Mouse (Mus musculus) C2C12 (cell line): ENCODE data around the gene Slc12a8. TPM values are rescaled to one million over a fixed set of nuclear protein-coding genes. Genes with fewer than 3 reads are reported as not detected.

ENCODE experiments used
- H3K27me3 ChIP-seq: one replicate; pipeline ENCODE4 v1.6.1; 2011; ENCODE audit not compliant: control insufficient read depth, insufficient read depth, insufficient read length
- H3K36me3 ChIP-seq: one replicate; pipeline ENCODE4 v1.6.1; 2011; ENCODE audit not compliant: control insufficient read depth, insufficient read depth
- H3K4me3 ChIP-seq: one replicate; pipeline ENCODE4 v1.5.1; 2011; ENCODE audit warnings: mild to moderate bottlenecking, control low read depth; ENCODE audit not compliant: poor library complexity, insufficient read depth, severe bottlenecking
- H3K79me2 ChIP-seq: one replicate; pipeline ENCODE4 v1.6.1; 2011; ENCODE audit not compliant: control insufficient read depth, insufficient read depth
- H3K79me3 ChIP-seq: one replicate; pipeline ENCODE4 v1.6.1; 2011; ENCODE audit warnings: low read depth, control low read depth
- H3ac ChIP-seq: one replicate; pipeline ENCODE3; 2011; ENCODE audit warnings: low read depth; ENCODE audit not compliant: control insufficient read depth, insufficient read length
- CEBPB ChIP-seq: IDR thresholded peaks from one replicate; pipeline ENCODE4 v1.6.1; 2011; ENCODE audit warnings: low read depth, mild to moderate bottlenecking, control low read depth, moderate library complexity
- CTCF ChIP-seq: IDR thresholded peaks from one replicate; pipeline ENCODE4 v1.5.1; 2011; ENCODE audit not compliant: control insufficient read depth, insufficient read depth, insufficient read length
- FOSL1 ChIP-seq: IDR thresholded peaks from one replicate; pipeline ENCODE4 v1.8.0; 2011; ENCODE audit warnings: mild to moderate bottlenecking, low read length; ENCODE audit not compliant: poor library complexity, insufficient read depth, severe bottlenecking
- MAX ChIP-seq: IDR thresholded peaks from one replicate; pipeline ENCODE4 v1.6.1; 2011; ENCODE audit warnings: mild to moderate bottlenecking, control low read depth
- MYOD1 ChIP-seq: IDR thresholded peaks from one replicate; pipeline ENCODE4 v1.6.1; 2011; ENCODE audit warnings: low read depth; ENCODE audit not compliant: control insufficient read depth, insufficient read length
- MYOG ChIP-seq: IDR thresholded peaks from one replicate; pipeline ENCODE4 v1.6.1; 2011; ENCODE audit not compliant: control insufficient read depth, insufficient read length; ENCODE audit errors: extremely low read depth
- USF1 ChIP-seq: IDR thresholded peaks from one replicate; pipeline ENCODE4 v1.6.1; 2011; ENCODE audit warnings: low read depth, mild to moderate bottlenecking, control low read depth, moderate library complexity
- polyA plus RNA-seq: library from polyadenylated mRNA; unstranded; fragments of >200 nt; fragmentation: generic; extraction: Trizol; gene quantifications from one replicate; pipeline ENCODE4 v1.2.1, GENCODE M21; 2012; ENCODE audit warnings: missing spikeins

The Slc12a8 gene
- polyA plus RNA-seq, 1 experiment, result 0.06 TPM

- Histone ChIP-seq H3K36me3 (no peaks in the 10 kb centered on the region), H3K27me3 (no peaks in the 10 kb centered on the region), H3K4me3 (no peak overlapping the region), H3K79me2 (no peaks in the 10 kb centered on the region), H3K79me3 (no peaks in the 10 kb centered on the region), H3ac (no peak overlapping the region)
- no peak for TF ChIP-seq FOSL1
- no peak for TF ChIP-seq MAX
- TF ChIP-seq CTCF, result no peak
- no peak for TF ChIP-seq MYOG
- TF ChIP-seq CEBPB, result no peak
- no peak for TF ChIP-seq MYOD1
- TF ChIP-seq USF1, result no peak
Observed at GRCm38 (mm10) chr16:33587283-33588127, 70.4 kb downstream of the Slc12a8 start.

- H3K79me2 ChIP-seq, result no peaks in the 10 kb centered on the region
- H3K36me3 ChIP-seq, result no peaks in the 10 kb centered on the region
- H3ac ChIP-seq, result no peak overlapping the region
- H3K4me3 ChIP-seq, result no peak overlapping the region
- TF ChIP-seq MYOD1, result no peak
- no peak for TF ChIP-seq FOSL1
- TF ChIP-seq CEBPB, result no peak
- TF ChIP-seq USF1, result no peak
- no peak for TF ChIP-seq MAX
- TF ChIP-seq CTCF, result no peak
- no peak for TF ChIP-seq MYOG
- no peaks in the 10 kb centered on the region for H3K79me3 ChIP-seq
- H3K27me3 ChIP-seq, result no peaks in the 10 kb centered on the region
Observed at GRCm38 (mm10) chr16:33588845-33589244, 71.7 kb downstream of the Slc12a8 start.

- Histone ChIP-seq H3K79me2 (no peaks in the 10 kb centered on the region), H3K4me3 (no peak overlapping the region), H3K79me3 (no peaks in the 10 kb centered on the region), H3K27me3 (no peaks in the 10 kb centered on the region), H3ac (no peak overlapping the region), H3K36me3 (no peaks in the 10 kb centered on the region)
- no peak for TF ChIP-seq CTCF
- TF ChIP-seq CEBPB, result no peak
Observed at GRCm38 (mm10) chr16:33590438-33590837, 73.3 kb downstream of the Slc12a8 start.

GRCm38 (mm10) chr16:33591390-33592067 lies 74.4 kb downstream of the Slc12a8 start:
- Histone ChIP-seq H3ac (no peak overlapping the region), H3K79me3 (no peaks in the 10 kb centered on the region), H3K4me3 (no peak overlapping the region), H3K36me3 (no peaks in the 10 kb centered on the region), H3K79me2 (no peaks in the 10 kb centered on the region), H3K27me3 (no peaks in the 10 kb centered on the region)
- TF ChIP-seq MAX (no peak), FOSL1 (no peak), CTCF (no peak), CEBPB (no peak), USF1 (no peak), MYOG (no peak), MYOD1 (no peak)

DNA sequence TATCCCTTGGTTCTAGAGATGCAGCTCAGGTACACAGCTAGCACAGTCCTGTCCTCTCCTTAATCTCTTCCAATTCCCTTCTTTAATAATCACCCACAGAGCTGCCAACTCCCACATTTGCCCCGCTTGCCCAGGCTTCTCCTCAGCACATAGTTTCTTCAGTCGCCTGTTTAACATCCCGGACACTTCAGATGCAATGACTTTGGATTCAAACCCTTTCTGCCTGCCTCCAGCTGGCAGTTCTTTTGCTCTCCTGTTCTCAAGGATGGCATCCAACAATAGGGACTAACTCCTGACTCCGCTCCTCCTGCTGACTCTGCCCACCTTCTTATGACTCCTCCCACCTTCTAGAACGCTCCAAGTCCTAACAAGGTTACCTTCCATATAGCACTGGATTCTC lies 75.2 kb downstream of the Slc12a8 start:
- no peak for TF ChIP-seq MAX
- TF ChIP-seq CEBPB, result no peak
- TF ChIP-seq MYOG, result no peak
- no peak for TF ChIP-seq USF1
- no peak for TF ChIP-seq MYOD1
- TF ChIP-seq FOSL1, result no peak
- TF ChIP-seq CTCF, result no peak
- no peaks in the 10 kb centered on the region for H3K36me3 ChIP-seq

DNA sequence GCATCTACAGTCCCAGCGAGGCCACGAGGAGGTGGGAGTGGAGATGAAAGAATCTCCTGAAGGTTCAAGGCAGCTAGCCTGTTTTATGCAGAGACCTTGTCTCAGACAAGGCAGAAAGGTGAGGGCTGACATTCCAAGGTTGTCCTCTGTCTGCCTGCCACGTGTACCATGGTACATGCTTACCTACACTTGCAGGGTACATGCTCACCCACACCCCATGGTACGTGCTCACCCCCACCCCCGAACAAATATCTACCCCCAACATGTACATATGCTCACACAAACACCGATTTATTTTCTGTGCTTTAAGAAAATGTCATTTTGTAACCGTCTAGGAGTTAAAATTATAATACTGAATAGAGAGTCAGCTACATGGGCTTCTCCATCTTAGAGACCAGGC lies 76.3 kb downstream of the Slc12a8 start:
- H3K4me3 ChIP-seq, result no peak overlapping the region
- no peaks in the 10 kb centered on the region for H3K79me3 ChIP-seq
- H3K36me3 ChIP-seq, result no peaks in the 10 kb centered on the region
- TF ChIP-seq MYOG (no peak), MYOD1 (no peak), USF1 (no peak)
- H3ac ChIP-seq, result no peak overlapping the region
- no peaks in the 10 kb centered on the region for H3K79me2 ChIP-seq
- H3K27me3 ChIP-seq, result no peaks in the 10 kb centered on the region

More for the DNA sequence above, 75.2 kb downstream of the Slc12a8 start:
- no peaks in the 10 kb centered on the region for H3K79me2 ChIP-seq
- no peaks in the 10 kb centered on the region for H3K27me3 ChIP-seq
- no peaks in the 10 kb centered on the region for H3K79me3 ChIP-seq
- no peak overlapping the region for H3ac ChIP-seq
- no peak overlapping the region for H3K4me3 ChIP-seq
